Mouse (Mus musculus): ENCODE results near the gene Nedd4.

- TF ChIP-seq POLR2A (IDR thresholded peaks at IDR 0.05; ENCODE audit: borderline replicate concordance, low read depth, low read length) (no peak), CTCF (IDR thresholded peaks at IDR 0.05; ENCODE audit: low read depth, low read length) (no peak)
These were observed 7.2 kb downstream of the Nedd4 start for GRCm38 (mm10) chr9:72669383-72669782.

Measured in bone marrow macrophage, adult 2 months (primary cell).